Mouse (Mus musculus): ENCODE data around the gene Krt80.

Krt80 gene

DNA sequence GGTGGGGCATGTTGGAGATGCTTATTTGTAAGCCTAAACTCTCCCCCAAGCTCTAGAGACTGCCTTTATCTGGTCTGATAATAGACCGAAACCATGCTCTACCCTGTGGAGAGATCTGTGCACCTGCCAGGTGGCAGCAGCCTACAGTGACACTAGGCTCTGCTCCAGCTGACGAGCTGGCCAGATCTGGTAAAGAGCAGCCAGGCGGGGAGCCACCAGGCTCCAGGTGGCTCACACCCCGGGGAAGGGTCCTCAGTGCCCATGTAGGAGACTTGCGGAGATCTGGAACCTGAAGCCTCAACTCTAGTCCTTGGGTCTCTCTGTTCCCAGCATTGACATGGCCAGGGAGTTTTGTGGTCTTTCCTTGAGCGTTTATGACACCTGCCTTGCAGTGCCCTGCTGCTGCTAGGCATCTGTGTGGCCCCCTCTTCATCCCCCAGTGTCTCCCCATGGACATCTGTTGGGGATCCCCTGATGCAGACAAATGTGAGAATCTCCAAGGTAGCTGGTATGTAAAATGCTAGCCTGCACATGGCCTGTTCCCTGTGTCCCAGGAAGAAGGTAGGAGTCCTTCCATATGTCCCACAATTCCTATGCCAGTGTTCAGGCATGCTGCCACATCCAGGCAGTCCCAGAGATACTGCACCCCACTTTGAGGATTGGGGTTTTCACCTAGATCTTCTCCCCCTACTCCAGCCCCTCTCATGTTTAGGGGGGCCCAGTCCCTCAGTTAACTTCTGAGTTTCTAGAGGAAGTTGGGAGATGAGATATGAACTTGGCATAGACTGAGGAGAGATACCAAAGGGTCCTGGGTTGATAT is 6.2 kb upstream of the Krt80 start:
- DNase-seq (ENCODE audit: low read depth, low spot score): no peak

GRCm38 (mm10) chr15:101374879-101375278 is 4.9 kb upstream of the Krt80 start:
- no peak for DNase-seq (ENCODE audit: low read depth, low spot score)

DNA sequence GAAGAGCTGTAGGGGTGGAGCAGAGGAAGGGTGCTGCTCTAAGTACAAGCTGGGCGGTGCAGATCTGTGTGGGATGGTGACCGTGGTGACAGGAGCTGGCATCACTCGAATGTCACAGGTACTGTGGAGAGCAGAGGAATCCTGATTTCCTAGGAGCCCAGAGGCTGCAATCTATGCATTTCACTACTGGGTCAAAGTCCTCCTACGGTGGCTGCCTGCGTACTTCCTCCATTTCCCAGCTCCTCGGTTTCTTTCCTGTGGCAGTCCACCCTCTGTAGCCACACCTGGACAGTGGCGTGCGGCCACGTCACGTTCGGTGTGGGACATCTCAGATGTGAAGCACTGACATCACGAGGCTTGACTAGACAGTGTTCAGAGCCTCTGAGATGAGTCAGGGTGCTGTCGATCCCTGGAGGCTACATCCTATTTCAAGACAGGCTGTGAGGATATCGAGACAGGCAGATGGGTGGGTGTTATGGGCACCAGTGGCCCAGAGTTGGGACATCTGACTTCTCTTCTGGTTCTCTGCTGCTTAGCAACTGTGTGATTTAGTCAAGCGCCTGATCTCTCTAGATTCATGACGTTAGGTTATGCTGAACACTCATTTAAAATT is 3.4 kb upstream of the Krt80 start:
- no peak for DNase-seq (ENCODE audit: low read depth, low spot score)

DNA sequence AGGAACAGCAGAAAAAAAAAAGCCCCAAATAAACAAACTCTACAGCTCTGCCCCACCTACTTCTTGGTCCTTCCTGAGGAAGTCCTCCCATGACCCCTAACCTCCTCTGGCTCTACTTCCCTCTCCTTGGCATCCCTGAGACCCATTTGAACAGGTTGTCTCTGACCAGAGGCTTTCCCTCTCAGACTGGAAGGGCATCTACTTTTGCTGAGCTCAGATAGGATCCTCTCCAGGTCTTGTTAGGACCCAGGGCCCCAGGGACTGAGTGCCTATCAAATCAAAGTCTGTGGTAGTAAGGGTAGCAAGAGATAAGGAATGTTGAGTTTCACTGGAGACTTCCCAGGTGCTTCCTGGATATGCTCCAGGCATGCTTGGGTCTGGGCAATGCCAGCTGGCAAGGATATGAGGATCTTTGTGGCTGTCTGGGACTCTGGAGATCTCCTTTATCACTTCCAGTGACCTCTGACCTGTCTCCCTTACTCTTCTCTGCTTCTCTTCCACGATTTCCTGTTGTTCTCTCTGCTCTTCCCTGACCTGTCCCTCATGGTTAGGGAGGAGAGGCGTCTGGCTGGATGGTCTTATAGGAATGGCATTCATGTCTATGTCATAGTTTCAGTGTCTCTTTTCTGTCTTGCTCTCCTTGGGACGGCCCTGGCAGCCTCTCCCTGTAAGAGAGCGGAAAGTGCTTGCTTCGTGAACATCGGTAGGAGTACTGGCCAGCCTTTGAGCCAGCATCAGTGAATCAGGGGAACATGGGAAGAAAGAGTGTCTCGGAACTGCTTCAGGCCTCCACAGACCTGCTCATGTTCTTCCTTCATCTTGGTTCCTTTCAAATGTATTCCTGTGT is 2.4 kb upstream of the Krt80 start:
- DNase-seq (ENCODE audit: low read depth, low spot score): no peak

DNA sequence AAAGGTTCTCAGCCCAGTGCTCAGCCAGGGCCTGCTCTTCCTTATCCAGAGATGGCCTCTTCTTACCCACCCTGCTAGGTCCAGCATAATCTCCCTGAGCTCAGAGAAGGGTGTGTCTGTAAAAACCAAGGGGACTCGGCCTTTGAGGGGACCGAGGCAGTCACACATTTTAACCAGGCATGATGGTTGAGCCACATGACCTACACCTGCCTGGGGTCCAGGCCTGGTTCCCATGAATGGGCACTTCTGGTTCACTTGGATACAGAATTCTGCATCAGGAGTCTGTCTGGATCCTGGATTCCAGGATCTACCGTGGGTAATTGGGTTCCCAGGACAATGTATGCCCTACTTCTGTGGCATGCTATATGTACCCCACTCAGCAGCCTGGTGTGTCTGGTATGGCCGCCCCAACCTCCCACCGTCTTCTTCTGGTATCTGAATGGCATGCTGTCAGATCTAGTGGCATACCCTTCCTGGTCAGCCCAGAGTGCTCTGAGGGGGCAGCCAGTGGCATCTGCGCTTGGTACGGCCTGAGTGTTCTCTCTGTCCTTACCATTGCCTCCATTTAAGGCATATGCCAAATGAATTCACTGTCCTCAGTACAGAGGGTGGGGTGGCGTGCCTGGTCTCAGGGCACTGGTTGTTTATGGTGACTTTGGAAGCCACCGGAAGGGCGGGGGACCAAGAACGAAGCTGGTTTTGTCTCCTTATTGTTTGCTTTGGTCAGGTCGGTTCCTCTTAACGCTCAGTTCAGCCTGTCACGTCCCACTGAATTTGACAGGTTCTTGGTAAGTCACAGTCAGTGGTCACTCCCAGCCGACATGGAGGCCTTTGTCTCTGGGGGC is 1.4 kb upstream of the Krt80 start:
- DNase-seq (ENCODE audit: low read depth, low spot score): no peak

DNA sequence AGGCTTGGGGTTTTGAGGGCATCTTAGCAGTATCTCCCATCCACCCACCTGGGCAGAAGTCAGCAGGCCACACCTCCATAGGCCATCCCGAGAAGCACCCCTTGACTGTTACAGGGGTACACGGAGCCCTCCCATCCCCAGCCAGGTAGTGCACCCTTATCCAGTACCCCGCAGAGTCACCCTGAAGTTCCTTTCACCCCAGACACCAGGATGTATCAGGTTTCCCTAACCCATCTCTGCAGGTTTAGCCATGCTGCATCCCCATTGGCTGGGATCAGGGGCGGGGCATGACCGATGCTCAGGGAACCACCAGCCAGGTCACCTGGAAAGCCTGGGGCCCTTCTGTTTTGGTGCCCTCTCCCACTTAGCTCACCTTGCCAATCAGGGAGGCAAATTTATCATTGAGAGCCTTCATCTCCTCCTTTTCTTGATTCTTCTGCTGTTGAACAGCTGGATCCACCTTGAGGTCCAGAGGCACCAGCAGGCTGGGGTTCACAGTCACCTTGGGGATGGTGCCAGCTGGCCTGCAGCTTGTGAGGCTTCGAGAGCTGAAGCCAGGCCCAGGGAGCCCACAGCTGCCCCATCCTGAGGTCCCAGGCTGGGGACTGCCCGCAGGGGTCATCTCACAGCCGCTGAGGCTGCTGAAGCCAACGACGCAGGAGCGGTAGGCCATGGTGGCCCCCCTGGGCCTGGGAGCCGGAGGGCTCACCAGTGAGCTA is 421 bp downstream of the Krt80 start:
- DNase-seq (ENCODE audit: low read depth, low spot score): no peak

GRCm38 (mm10) chr15:101368502-101369381 is 1.2 kb downstream of the Krt80 start:
- DNase-seq (ENCODE audit: low read depth, low spot score): no peak

DNA sequence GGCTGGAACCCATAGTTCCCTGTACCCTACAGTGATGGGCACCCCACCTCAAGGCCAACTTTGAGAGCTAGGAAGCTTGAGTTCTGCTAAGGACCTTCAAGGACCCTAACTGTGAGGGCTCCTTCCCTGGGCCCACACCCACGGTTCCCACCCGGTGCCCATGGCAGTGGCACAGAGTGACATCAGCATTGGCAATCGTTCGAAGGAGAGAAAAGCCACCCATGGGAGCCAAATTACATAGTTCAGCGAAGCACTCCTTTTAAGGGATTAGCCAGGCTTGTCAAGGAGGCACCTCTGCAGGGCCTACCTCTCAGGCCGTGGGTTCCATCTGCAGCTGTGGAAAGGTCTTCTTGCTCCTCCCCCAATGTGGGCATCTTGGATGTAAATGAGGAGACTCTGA is 1.9 kb downstream of the Krt80 start:
- no peak for DNase-seq (ENCODE audit: low read depth, low spot score)

DNA sequence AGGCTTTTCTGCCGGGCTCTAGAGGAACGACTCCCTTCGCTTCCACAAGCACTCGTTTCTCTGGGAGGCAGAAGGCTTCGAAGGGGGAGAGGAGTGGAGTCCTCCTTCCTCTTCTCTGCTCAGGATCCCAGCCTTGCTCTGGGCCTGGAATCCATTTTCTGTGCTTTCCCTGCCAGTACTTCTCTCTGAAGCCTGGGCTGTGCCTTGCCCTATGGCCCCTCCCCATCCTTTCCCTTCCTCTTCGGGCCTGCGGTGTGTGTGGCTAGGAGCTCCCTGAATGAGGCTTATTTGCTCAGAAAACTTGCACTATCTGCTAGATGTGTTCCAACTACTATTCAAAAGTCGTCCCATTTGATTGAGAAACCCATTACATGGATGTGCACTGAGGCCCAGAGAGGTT is 2.5 kb downstream of the Krt80 start:
- DNase-seq (ENCODE audit: low read depth, low spot score): no peak

- no peak for DNase-seq (ENCODE audit: low read depth, low spot score)
Measured at GRCm38 (mm10) chr15:101366926-101367325, 3.0 kb downstream of the Krt80 start.

DNA sequence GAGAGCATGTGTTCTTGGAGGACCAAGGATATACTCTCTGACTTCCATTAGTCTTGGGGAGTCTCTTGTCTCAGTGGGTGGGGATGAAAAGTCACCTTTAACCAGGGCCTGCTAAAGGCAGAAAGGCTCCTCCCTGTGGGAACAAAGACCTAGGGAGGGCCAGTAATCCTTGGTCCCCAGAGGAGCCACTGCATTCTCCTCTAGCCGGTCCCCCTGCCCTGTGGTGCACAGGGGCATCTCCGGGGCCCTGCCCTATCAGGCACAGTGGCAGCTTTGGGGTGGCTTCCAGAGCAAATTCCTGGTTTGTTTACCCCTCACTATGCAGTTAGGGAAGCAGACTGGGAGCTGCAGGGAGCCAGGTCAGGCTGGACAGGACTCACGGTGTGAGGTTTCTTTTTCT is 3.5 kb downstream of the Krt80 start:
- DNase-seq (ENCODE audit: low read depth, low spot score): no peak

- no peak for DNase-seq (ENCODE audit: low read depth, low spot score)
Measured at GRCm38 (mm10) chr15:101365721-101366120, 4.2 kb downstream of the Krt80 start.

DNA sequence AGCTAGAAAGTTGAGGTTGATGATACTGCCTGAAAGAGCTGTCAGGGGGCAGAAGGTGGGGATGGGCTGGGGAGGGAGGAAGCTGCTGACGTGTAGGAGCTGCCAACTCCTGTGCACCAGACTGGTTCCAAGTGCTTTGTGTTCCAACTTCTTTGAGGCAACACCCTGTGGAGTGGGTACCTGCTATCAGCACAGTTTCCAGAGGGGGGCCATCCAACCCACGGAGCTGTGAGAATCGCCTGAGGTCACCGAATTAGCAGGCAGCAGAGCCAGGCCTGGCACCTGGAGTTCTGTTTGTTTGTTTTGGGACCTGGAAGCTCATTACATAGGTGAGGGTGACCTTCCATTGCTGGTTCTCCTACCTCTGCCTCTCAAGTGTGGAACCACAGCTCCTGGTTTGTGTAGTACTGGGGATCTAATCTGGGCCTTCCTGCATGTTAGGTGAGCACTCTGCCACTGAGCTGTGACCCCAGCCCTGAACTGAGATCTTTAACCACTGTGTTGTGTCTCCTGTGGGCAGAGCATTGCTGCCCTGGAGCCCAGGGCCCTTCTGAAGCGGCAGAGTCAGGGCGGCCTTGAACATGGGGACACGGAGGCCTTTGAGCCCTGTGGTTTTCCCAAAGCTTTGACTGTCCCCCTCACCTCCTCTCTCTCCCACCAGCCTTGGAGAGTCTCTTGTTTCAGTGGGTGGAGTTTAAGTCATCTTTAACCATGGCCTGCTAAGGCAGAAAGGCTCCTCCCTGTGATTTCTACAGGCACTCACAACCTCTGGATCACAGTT is 4.9 kb downstream of the Krt80 start:
- no peak for DNase-seq (ENCODE audit: low read depth, low spot score)

GRCm38 (mm10) chr15:101364425-101364824 is 5.5 kb downstream of the Krt80 start:
- DNase-seq (ENCODE audit: low read depth, low spot score): no peak

DNA sequence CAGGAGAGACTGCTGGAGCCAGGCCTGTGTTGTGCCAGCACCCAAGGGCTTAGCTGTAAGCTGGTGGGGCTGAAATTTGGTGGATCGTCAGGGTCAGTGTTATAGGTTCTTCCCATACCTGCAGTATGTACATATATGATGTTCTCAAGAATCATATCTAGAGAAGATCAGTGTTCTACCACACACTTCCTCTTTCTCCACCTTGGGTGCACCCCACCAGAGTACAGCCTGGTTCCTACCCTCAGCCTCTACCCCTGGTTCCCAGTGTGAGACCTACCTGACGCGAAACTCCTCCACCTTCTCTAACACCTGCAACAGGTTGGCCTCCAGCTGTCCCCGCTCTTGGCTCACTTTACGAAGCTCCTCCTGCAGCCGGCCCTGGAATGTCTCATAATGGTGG is 6.0 kb downstream of the Krt80 start:
- no peak for DNase-seq (ENCODE audit: low read depth, low spot score)

DNA sequence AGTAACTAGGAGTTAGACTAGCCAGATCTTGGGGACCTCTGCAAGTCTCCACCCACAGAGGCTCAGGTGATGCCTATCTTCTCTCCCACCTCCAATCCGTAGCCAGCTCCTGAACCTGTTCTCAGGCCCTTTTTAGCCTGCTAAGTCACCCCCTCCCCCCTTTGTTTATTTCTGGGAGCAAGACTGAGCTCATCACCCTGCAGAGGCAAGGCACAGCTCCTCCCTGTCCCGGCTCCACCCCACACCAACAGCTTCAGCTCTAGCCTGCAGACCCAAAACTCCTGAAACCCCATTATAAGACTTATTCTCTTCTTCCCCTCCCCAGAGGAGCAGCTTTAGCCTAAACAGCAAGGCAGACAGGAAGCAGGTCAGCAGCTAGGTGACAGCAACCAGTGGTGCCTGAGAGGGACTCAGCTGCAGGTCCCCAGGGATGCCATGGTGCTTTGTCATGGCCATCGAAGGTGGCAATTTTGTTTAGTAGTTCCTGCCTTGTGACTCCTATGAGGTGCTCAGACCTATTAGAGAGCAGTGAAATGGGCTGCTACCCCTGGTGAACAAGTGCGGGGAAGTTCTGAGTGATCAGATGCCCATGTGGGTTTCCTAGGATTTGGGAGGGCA is 7.5 kb downstream of the Krt80 start:
- no peak for DNase-seq (ENCODE audit: low read depth, low spot score)

- no peak for DNase-seq (ENCODE audit: low read depth, low spot score)
Measured at GRCm38 (mm10) chr15:101355382-101355786, 14.6 kb downstream of the Krt80 start.

- DNase-seq (ENCODE audit: low read depth, low spot score): no peak
Measured at GRCm38 (mm10) chr15:101352706-101353465, 17.1 kb downstream of the Krt80 start.

All from mesoderm, embryonic 11.5 days (tissue).